Comparison of ENCODE assay signal across 20 mouse cellular contexts in the genomic region with DNA sequence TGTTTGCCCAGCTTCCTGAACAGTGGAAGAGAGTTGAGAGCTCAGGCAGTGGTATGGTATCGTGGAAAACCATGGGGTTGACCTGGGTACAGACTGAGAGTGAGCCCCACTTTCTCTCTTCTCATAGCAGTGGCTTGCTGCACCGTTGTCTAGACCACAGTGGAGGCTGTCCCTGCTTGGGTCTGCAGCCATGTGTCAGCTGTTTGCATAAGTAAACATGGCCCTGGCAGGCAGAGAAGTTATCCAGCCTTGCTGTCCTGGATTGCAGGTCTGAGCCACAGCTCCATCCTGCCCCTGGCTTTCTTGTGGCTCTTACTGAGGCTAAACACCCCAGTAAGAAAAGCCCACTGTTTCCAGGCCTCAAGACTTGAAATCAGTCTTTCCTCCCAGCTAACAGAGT.
A peak's percentile ranks its signal among the peaks of the same experiment; 100 is the strongest.
DNase-seq lines count a peak whose midpoint lies in the region; ATAC-seq and TF ChIP-seq lines count a peak whose summit lies in the region.
"Had no signal": no experiment of that assay in that cellular context is flagged by ENCODE, and none has a peak within 500 bp of the region (broad histone marks: within the 10 kb centered on the region; RNA-seq: fewer than 3 reads in every experiment).

No protein-coding gene starts in this region.

- H3K27me3 ChIP-seq in kidney, embryonic 14.5 days (ENCODE audit: control insufficient read depth, insufficient read depth, low read length) = no peaks in the 10 kb centered on the region
- H3K27me3 ChIP-seq in stomach, postnatal 0 days (ENCODE audit: control insufficient read depth, insufficient read depth, low read length) = no peaks in the 10 kb centered on the region
- H3K27me3 ChIP-seq: heart, embryonic 12.5 days; limb, embryonic 13.5 days; midbrain, embryonic 12.5 days; neural tube, embryonic 13.5 days; stomach, embryonic 15.5 days had no signal

- no peak overlapping the region for H3K4me3 ChIP-seq in gastrocnemius, adult 2 months
- H3K4me3 ChIP-seq in kidney, embryonic 14.5 days (ENCODE audit: low read length) = no peak overlapping the region
- H3K4me3 ChIP-seq in stomach, postnatal 0 days (ENCODE audit: low read depth, low read length) = no peak overlapping the region
- H3K4me3 ChIP-seq: heart, embryonic 12.5 days; limb, embryonic 13.5 days; midbrain, embryonic 12.5 days; myocyte; neural tube, embryonic 13.5 days; stomach, embryonic 15.5 days had no signal

- H3K9ac ChIP-seq in kidney, embryonic 14.5 days (ENCODE audit: low read depth, low read length) = no peak overlapping the region
- H3K9ac ChIP-seq in stomach, postnatal 0 days (ENCODE audit: low read length) = no peak overlapping the region
- H3K9ac ChIP-seq: heart, embryonic 12.5 days; limb, embryonic 13.5 days; midbrain, embryonic 12.5 days; neural tube, embryonic 13.5 days; stomach, embryonic 15.5 days had no signal

- 73% methylated on average over 2 of the region's 2 CpGs for WGBS in kidney, embryonic 14.5 days
- WGBS in stomach, postnatal 0 days = 66% methylated on average over 2 of the region's 2 CpGs

- no peak for TF ChIP-seq EP300 in stomach, postnatal 0 days (optimal IDR thresholded peaks at IDR 0.05)

- no peak overlapping the region for H3K4me2 ChIP-seq in kidney, embryonic 14.5 days (replicated peaks; ENCODE audit: low read depth, low read length)
- H3K4me2 ChIP-seq in stomach, postnatal 0 days (replicated peaks; ENCODE audit: low read depth) = no peak overlapping the region
- H3K4me2 ChIP-seq: heart, embryonic 12.5 days; limb, embryonic 13.5 days; midbrain, embryonic 12.5 days; neural tube, embryonic 13.5 days; stomach, embryonic 15.5 days had no signal

- H3K9me3 ChIP-seq in kidney, embryonic 14.5 days (ENCODE audit: control insufficient read depth, low read length) = no peaks in the 10 kb centered on the region
- H3K9me3 ChIP-seq in stomach, postnatal 0 days (ENCODE audit: control insufficient read depth, low read length) = no peaks in the 10 kb centered on the region
- H3K9me3 ChIP-seq: heart, embryonic 12.5 days; limb, embryonic 13.5 days; midbrain, embryonic 12.5 days; neural tube, embryonic 13.5 days; stomach, embryonic 15.5 days had no signal

- peak; percentile 17; the same call in 1 of the 2 replicates for ATAC-seq in kidney, embryonic 14.5 days (ENCODE audit: low FRiP score, low TSS enrichment)
- ATAC-seq in stomach, postnatal 0 days (ENCODE audit: low FRiP score, low TSS enrichment) = peak; percentile 29; the same call in 1 of the 2 replicates

- intact Hi-C loops in gastrocnemius, adult 2 months (cut with DNase I) = no loop called here
- intact Hi-C loops in gastrocnemius, postnatal 36 days (cut with DNase I) = no loop called here

- no peak for TF ChIP-seq CTCF in gastrocnemius, adult 2 months (IDR thresholded peaks at IDR 0.05)
- TF ChIP-seq CTCF in stomach, postnatal 0 days (IDR thresholded peaks at IDR 0.05; ENCODE audit: low read depth) = no peak

- peak overlapping the region; percentile 77 for H3K27ac ChIP-seq in gastrocnemius, adult 2 months
- H3K27ac ChIP-seq in kidney, embryonic 14.5 days (ENCODE audit: low read depth, low read length) = no peak overlapping the region
- peak overlapping the region; percentile 14; the same call in 1 of the 2 replicates for H3K27ac ChIP-seq in stomach, postnatal 0 days (replicated peaks)
- H3K27ac ChIP-seq: limb, embryonic 13.5 days; midbrain, embryonic 12.5 days; neural tube, embryonic 13.5 days; stomach, embryonic 15.5 days had no signal

- no peak for DNase-seq in gastrocnemius, adult 2 months
- no peak for DNase-seq in gastrocnemius, postnatal 36 days
- DNase-seq in kidney, postnatal 4 days = no peak
- DNase-seq in lung, postnatal 36 days = peak; percentile 8
- no peak for DNase-seq in lung, postnatal 10 days
- DNase-seq in stomach, postnatal 0 days (ENCODE audit: low spot score) = peak; percentile 29
- no peak for DNase-seq in right cerebral cortex, adult 18-20 months
- DNase-seq: cerebellum, adult 8-10 months; cerebellum, postnatal 36 days; gastrocnemius, postnatal 10 days; kidney, adult 2 months; thymus, adult 2 months; thymus, postnatal 4 days had no signal

- H3K4me1 ChIP-seq in kidney, embryonic 14.5 days (ENCODE audit: control insufficient read depth, insufficient read depth, low read length) = no peaks in the 10 kb centered on the region
- H3K4me1 ChIP-seq in stomach, postnatal 0 days (replicated peaks; ENCODE audit: control insufficient read depth, insufficient read depth) = no peaks in the 10 kb centered on the region; the same call in 1 of the 2 replicates
- H3K4me1 ChIP-seq: midbrain, embryonic 12.5 days had no signal

- H3K36me3 ChIP-seq in kidney, embryonic 14.5 days (ENCODE audit: control insufficient read depth, insufficient read depth, low read length) = no peaks in the 10 kb centered on the region
- H3K36me3 ChIP-seq in stomach, postnatal 0 days (ENCODE audit: control insufficient read depth, insufficient read depth, low read length) = no peaks in the 10 kb centered on the region
- H3K36me3 ChIP-seq: heart, embryonic 12.5 days; limb, embryonic 13.5 days; midbrain, embryonic 12.5 days; neural tube, embryonic 13.5 days; stomach, embryonic 15.5 days had no signal

Comparison
In these comparisons a context has a peak if more than half of its experiments do, and no peak if none do; other contexts are left out.
1. DNase-seq: peak in lung, postnatal 36 days (single experiment) and stomach, postnatal 0 days (single experiment); none in gastrocnemius, adult 2 months (single experiment), gastrocnemius, postnatal 36 days (0 of 2), kidney, postnatal 4 days (0 of 2), lung, postnatal 10 days (single experiment) and right cerebral cortex, adult 18-20 months (single experiment).